Mouse (Mus musculus) ES-E14 (cell line): ENCODE data around the gene Ltbp3.

Experiments
- CHD2 ChIP-seq: IDR thresholded peaks from 2 replicates; pipeline ENCODE4 v1.6.1; 2014; ENCODE audit warnings: mild to moderate bottlenecking, low read depth, low read length, inconsistent platforms
- HCFC1 ChIP-seq: IDR thresholded peaks from 2 replicates; pipeline ENCODE4 v1.6.1; 2012; ENCODE audit warnings: low read length, inconsistent platforms, borderline replicate concordance; ENCODE audit not compliant: insufficient read depth
- MAFK ChIP-seq: IDR thresholded peaks from 2 replicates; pipeline ENCODE4 v1.6.1; 2014; ENCODE audit warnings: mild to moderate bottlenecking, low read depth, low read length, inconsistent platforms; ENCODE audit not compliant: insufficient read depth
- ZNF384 ChIP-seq: IDR thresholded peaks from 2 replicates; pipeline ENCODE4 v1.6.1; 2012; ENCODE audit warnings: low read depth, low read length, inconsistent platforms

DNA sequence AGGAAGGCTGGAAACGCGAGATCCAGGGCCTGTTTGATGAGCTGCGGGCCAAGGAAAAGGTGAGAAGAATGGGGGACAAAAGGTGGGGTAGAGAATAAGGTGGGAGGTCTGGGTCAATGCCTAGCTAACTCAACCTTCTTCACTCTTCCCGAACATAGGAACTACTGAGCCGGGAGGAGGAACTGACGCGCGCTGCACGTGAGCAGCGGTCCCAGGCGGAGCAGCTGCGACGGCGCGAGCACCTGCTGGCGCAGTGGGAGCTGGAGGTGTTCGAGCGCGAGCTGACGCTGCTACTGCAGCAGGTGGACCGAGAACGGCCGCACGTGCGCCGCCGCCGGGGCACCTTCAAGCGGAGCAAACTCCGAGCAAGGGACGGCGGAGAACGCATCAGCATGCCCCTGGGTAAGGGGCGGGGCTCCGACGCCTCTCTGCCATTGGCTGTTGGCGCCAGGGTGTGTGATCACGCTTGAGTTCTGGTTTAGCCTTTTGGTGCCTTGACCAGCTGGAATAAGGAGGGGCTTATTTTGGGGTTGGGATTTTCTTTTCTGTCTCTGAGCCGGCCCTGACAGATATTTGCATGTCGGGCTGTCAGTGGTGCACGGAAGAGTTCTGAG, 44.7 kb upstream of the Ltbp3 start:
- TF ChIP-seq ZNF384 (no peak), CHD2 (no peak), MAFK (no peak), HCFC1 (no peak)
